Mouse (Mus musculus) ES-E14 (cell line): ENCODE results near the gene Morn1.

Source experiments
- MAFK ChIP-seq: IDR thresholded peaks from 2 replicates; pipeline ENCODE4 v1.6.1; 2014; ENCODE audit warnings: mild to moderate bottlenecking, low read depth, low read length, inconsistent platforms; ENCODE audit not compliant: insufficient read depth
- ZNF384 ChIP-seq: IDR thresholded peaks from 2 replicates; pipeline ENCODE4 v1.6.1; 2012; ENCODE audit warnings: low read depth, low read length, inconsistent platforms

DNA sequence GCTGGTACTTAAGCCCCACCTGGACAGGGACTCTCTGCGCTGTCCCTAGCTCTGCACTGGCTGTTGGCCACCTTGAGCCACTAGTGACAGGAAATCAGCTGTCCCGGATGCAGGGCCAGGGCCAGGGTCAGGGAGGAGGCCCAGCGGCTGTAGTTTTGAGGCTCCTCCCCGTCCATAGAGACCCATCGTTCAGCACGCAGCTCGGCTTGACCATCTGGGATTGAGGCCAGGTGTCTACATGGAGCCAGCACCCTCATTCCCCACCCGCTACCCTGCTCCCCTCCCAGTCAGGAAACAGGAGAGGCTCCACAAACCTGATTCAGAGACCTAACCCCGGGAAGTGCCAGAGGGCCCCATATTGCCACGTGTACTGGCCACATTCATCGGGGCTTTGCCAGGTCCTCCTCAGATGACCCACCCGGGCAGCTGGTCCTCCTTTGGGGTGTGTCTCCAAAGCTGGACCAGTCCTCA is 54.5 kb downstream of the Morn1 start:
- TF ChIP-seq MAFK, result no peak
- no peak for TF ChIP-seq ZNF384
